ENCODE assay signal across 8 mouse cellular contexts in genomic region chr9:35420805-35421719, GRCm38 (mm10). TPM values are rescaled to one million over a fixed set of nuclear protein-coding genes. Genes with fewer than 3 reads are reported as not detected.
DNase-seq lines count a peak whose midpoint lies in the region; ATAC-seq and TF ChIP-seq lines count a peak whose summit lies in the region.

Cdon (plus strand) TSS chr9:35421128.

- H3K4me3 ChIP-seq in embryonic facial prominence, embryonic 13.5 days = peak within 1 kb of the TSS; percentile 98
- peak within 1 kb of the TSS; percentile 87 for H3K4me3 ChIP-seq in heart, adult 2 months
- peak within 1 kb of the TSS; percentile 98 for H3K4me3 ChIP-seq in limb, embryonic 12.5 days (replicated peaks)
- peak within 1 kb of the TSS; percentile 96 for H3K4me3 ChIP-seq in midbrain, embryonic 14.5 days (replicated peaks; ENCODE audit: low read depth, low read length)
- peak within 1 kb of the TSS; percentile 100 for H3K4me3 ChIP-seq in spleen, adult 2 months (ENCODE audit: extremely low read depth, insufficient read depth, insufficient read length)

- no peaks in the 10 kb centered on the region for H3K9me3 ChIP-seq in embryonic facial prominence, embryonic 13.5 days
- H3K9me3 ChIP-seq in limb, embryonic 12.5 days = no peaks in the 10 kb centered on the region
- no peaks in the 10 kb centered on the region for H3K9me3 ChIP-seq in midbrain, embryonic 14.5 days (ENCODE audit: control insufficient read depth, low read length)

- H3K4me1 ChIP-seq in embryonic facial prominence, embryonic 13.5 days = peaks cover 28% of the 10 kb centered on the region
- no peaks in the 10 kb centered on the region; the same call in 1 of the 2 replicates for H3K4me1 ChIP-seq in heart, adult 2 months (ENCODE audit: control insufficient read depth, insufficient read depth, low read length)
- peaks cover 35% of the 10 kb centered on the region for H3K4me1 ChIP-seq in limb, embryonic 12.5 days (replicated peaks)
- H3K4me1 ChIP-seq in midbrain, embryonic 14.5 days (ENCODE audit: control insufficient read depth, insufficient read depth, low read length) = peaks cover 28% of the 10 kb centered on the region
- no peaks in the 10 kb centered on the region; the same call in 1 of the 2 replicates for H3K4me1 ChIP-seq in spleen, adult 2 months (ENCODE audit: control insufficient read depth, insufficient read depth, insufficient read length)

- no peak for TF ChIP-seq EP300 in heart, adult 2 months (IDR thresholded peaks at IDR 0.05; ENCODE audit: insufficient read depth, low read depth, low read length)

- TF ChIP-seq POLR2A in heart, adult 2 months (IDR thresholded peaks at IDR 0.05; ENCODE audit: insufficient read depth, low read depth, low read length) = no peak
- no peak for TF ChIP-seq POLR2A in spleen, adult 2 months (IDR thresholded peaks at IDR 0.05; ENCODE audit: low read depth, low read length)

- H3K27me3 ChIP-seq in embryonic facial prominence, embryonic 13.5 days = no peaks in the 10 kb centered on the region
- no peaks in the 10 kb centered on the region for H3K27me3 ChIP-seq in heart, adult 2 months (ENCODE audit: control insufficient read depth, insufficient read depth, low read length)
- H3K27me3 ChIP-seq in limb, embryonic 12.5 days = no peaks in the 10 kb centered on the region
- peaks cover 4% of the 10 kb centered on the region for H3K27me3 ChIP-seq in midbrain, embryonic 14.5 days (ENCODE audit: control insufficient read depth, insufficient read depth, low read length)
- peaks cover 4% of the 10 kb centered on the region; the same call in 1 of the 2 replicates for H3K27me3 ChIP-seq in spleen, adult 2 months (ENCODE audit: control insufficient read depth, insufficient read depth, low read length)

- H3K79me2 ChIP-seq in heart, adult 2 months (replicated peaks; ENCODE audit: control insufficient read depth, insufficient read depth, low read length) = no peaks in the 10 kb centered on the region

- under 1% methylated on average over 82 of the region's 97 CpGs for WGBS in embryonic facial prominence, embryonic 13.5 days
- under 1% methylated on average over 83 of the region's 97 CpGs for WGBS in heart, adult 2 months
- WGBS in limb, embryonic 12.5 days = under 1% methylated on average over 96 of the region's 97 CpGs
- WGBS in midbrain, embryonic 14.5 days = under 1% methylated on average over 93 of the region's 97 CpGs
- WGBS in spleen, adult 2 months = 1% methylated on average over 86 of the region's 97 CpGs

- peak within 1 kb of the TSS; percentile 70 for H3K4me2 ChIP-seq in embryonic facial prominence, embryonic 13.5 days
- H3K4me2 ChIP-seq in limb, embryonic 12.5 days = peak within 1 kb of the TSS; percentile 78
- peak within 1 kb of the TSS; percentile 55 for H3K4me2 ChIP-seq in midbrain, embryonic 14.5 days (ENCODE audit: low read length)

- TF ChIP-seq CTCF in heart, adult 2 months (IDR thresholded peaks at IDR 0.05) = no peak
- TF ChIP-seq CTCF in spleen, adult 2 months (IDR thresholded peaks at IDR 0.05; ENCODE audit: extremely low read depth, insufficient read depth, insufficient read length, insufficient replicate concordance) = no peak

- peak; percentile 95 for DNase-seq in A20 (ENCODE audit: low read depth, low spot score)
- DNase-seq in adrenal gland, postnatal 4 days (ENCODE audit: low spot score in 2 of 2) = peak; percentile 70 to 79
- DNase-seq in heart, adult 2 months = peak; percentile 94 to 97
- DNase-seq in kidney, adult 8-10 months = peak; percentile 88 to 91
- DNase-seq in midbrain, embryonic 14.5 days = peak; percentile 96
- peak; percentile 75 to 84 for DNase-seq in spleen, adult 2 months (ENCODE audit: low read depth in 1 of 2, low spot score in 2 of 2)

- intact Hi-C loops in heart, adult 2 months (cut with DNase I) = loop anchor here (5.0 to 10.0 kb wide), 4 partner anchors 86 to 216 kb away; partner anchors contain the start of genes Srpr and Tirap

- peak within 1 kb of the TSS; percentile 98 for H3K27ac ChIP-seq in embryonic facial prominence, embryonic 13.5 days
- H3K27ac ChIP-seq in heart, adult 2 months = peak within 1 kb of the TSS; percentile 93
- peak within 1 kb of the TSS; percentile 97 for H3K27ac ChIP-seq in limb, embryonic 12.5 days
- peak within 1 kb of the TSS; percentile 97 for H3K27ac ChIP-seq in midbrain, embryonic 14.5 days (replicated peaks; ENCODE audit: low read depth, low read length)
- peak within 1 kb of the TSS; percentile 97 for H3K27ac ChIP-seq in spleen, adult 2 months (ENCODE audit: insufficient read depth, low read length)

- ATAC-seq in embryonic facial prominence, embryonic 13.5 days (ENCODE audit: insufficient number of reproducible peaks, insufficient read depth, low FRiP score, low TSS enrichment, low read depth) = peak; percentile 94
- ATAC-seq in limb, embryonic 12.5 days (ENCODE audit: insufficient number of reproducible peaks, insufficient read depth, low FRiP score, low TSS enrichment, low read depth) = peak; percentile 91
- peak; percentile 93 for ATAC-seq in midbrain, embryonic 14.5 days (ENCODE audit: low FRiP score, low TSS enrichment)

- H3K36me3 ChIP-seq in embryonic facial prominence, embryonic 13.5 days = no peaks in the 10 kb centered on the region
- no peaks in the 10 kb centered on the region for H3K36me3 ChIP-seq in heart, adult 2 months (ENCODE audit: control insufficient read depth, insufficient read depth, low read length)
- no peaks in the 10 kb centered on the region for H3K36me3 ChIP-seq in limb, embryonic 12.5 days
- H3K36me3 ChIP-seq in midbrain, embryonic 14.5 days (ENCODE audit: control insufficient read depth, insufficient read depth, low read length) = no peaks in the 10 kb centered on the region
- H3K36me3 ChIP-seq in spleen, adult 2 months (ENCODE audit: control insufficient read depth, insufficient read depth, low read length) = no peaks in the 10 kb centered on the region

- peak within 1 kb of the TSS; percentile 99 for H3K9ac ChIP-seq in embryonic facial prominence, embryonic 13.5 days
- H3K9ac ChIP-seq in heart, adult 2 months (ENCODE audit: low read depth, low read length) = peak within 1 kb of the TSS; percentile 94
- H3K9ac ChIP-seq in limb, embryonic 12.5 days (replicated peaks) = peak within 1 kb of the TSS; percentile 97
- H3K9ac ChIP-seq in midbrain, embryonic 14.5 days (replicated peaks; ENCODE audit: low read length) = peak within 1 kb of the TSS; percentile 95

RNA-seq across cellular contexts. Expression of gene Cdon, which starts in this region (rescaled TPM):
- 10 to 100 TPM; 30.8 to 32.0 TPM for total RNA-seq in adrenal gland, postnatal 4 days (2021)
- 20.7 and 21.4 TPM in 2 replicates for polyA plus RNA-seq in embryonic facial prominence, embryonic 13.5 days (2015; fragmentation: Nextera tagmentation; extraction: Ambion mirVana)
- 10 to 100 TPM in 1 of 2 experiments, 1 to 10 TPM in 1; 9.7 to 10.2 TPM for total RNA-seq in heart, adult 2 months (2021)
- polyA plus RNA-seq in heart, adult 2 months (2012; rRNA removed) = 6.0 and 10.9 TPM in 2 replicates
- polyA plus RNA-seq in limb, embryonic 12.5 days (2016; fragmentation: Nextera tagmentation; extraction: Ambion mirVana) = 19.9 and 25.0 TPM in 2 replicates
- polyA plus RNA-seq in midbrain, embryonic 14.5 days (2014; fragmentation: Nextera tagmentation; extraction: Ambion mirVana) = 3.5 and 6.4 TPM in 2 replicates
- 2.3 and 2.4 TPM in 2 replicates for polyA plus RNA-seq in spleen, adult 2 months (2012; rRNA removed)

Comparison
In these comparisons a context has a peak if more than half of its experiments do, and no peak if none do; other contexts are left out.
1. Peak in every context shown above with its lines: DNase-seq, ATAC-seq, H3K4me3 ChIP-seq and H3K27ac ChIP-seq.